Mouse (Mus musculus) CH12.LX (cell line): ENCODE data around the gene Prrc2b. TPM values are rescaled to one million over a fixed set of nuclear protein-coding genes. Genes with fewer than 3 reads are reported as not detected.
A peak's percentile ranks its signal among the peaks of the same experiment; 100 is the strongest.

Source experiments
- DNase-seq: peaks from one replicate; pipeline ENCODE4 v3.0.0-alpha.2; 2013; ENCODE audit errors: extremely low read depth
- H3K27ac ChIP-seq: 2 replicates; pipeline ENCODE4 v1.5.1; 2012; ENCODE audit warnings: low read depth, mild to moderate bottlenecking, control low read depth, moderate library complexity; ENCODE audit not compliant: insufficient read depth
- H3K27me3 ChIP-seq: replicated peaks from 2 replicates; pipeline ENCODE3; 2012; ENCODE audit warnings: inconsistent platforms
- H3K36me3 ChIP-seq, 2 experiments: replicated peaks in 1 of 2; 2 replicates each; pipeline versions ENCODE3 to v1.6.1; 2012; ENCODE audit warnings: inconsistent platforms in 1 of 2, low read length in 1 of 2, mild to moderate bottlenecking in 1 of 2, mixed read lengths in 1 of 2, moderate library complexity in 1 of 2; ENCODE audit not compliant: control insufficient read depth in 1 of 2, insufficient read depth in 1 of 2
- H3K4me1 ChIP-seq, 2 experiments: 2 replicates each; pipeline ENCODE4 v1.6.1; 2012; ENCODE audit warnings: inconsistent platforms in 1 of 2, moderate library complexity in 1 of 2; ENCODE audit not compliant: insufficient read depth in 2 of 2, control insufficient read depth in 1 of 2
- H3K4me2 ChIP-seq: 2 replicates; pipeline ENCODE4 v1.6.1; 2012; ENCODE audit warnings: low read depth, mild to moderate bottlenecking, control low read depth; ENCODE audit not compliant: poor library complexity, insufficient read depth, severe bottlenecking
- H3K4me3 ChIP-seq, 3 experiments: fragments of 150-350 bp in 1 of 3; sonication (generic) in 1 of 3; replicated peaks in 1 of 3; 2 replicates each; pipeline versions ENCODE3 to v1.5.1; 2011 to 2012; ENCODE audit warnings: low read depth in 2 of 3, low read length in 2 of 3, mild to moderate bottlenecking in 2 of 3, moderate library complexity in 2 of 3, control low read depth in 1 of 3, improper control_type of control experiment in 1 of 3, inconsistent platforms in 1 of 3, mixed read lengths in 1 of 3; ENCODE audit not compliant: poor library complexity in 1 of 3
- H3K79me2 ChIP-seq: replicated peaks from 2 replicates; pipeline ENCODE4 v1.6.1; 2012; ENCODE audit warnings: mild to moderate bottlenecking, moderate library complexity; ENCODE audit not compliant: control insufficient read depth, poor library complexity, insufficient read depth, severe bottlenecking; ENCODE audit errors: extremely low read depth
- H3K9ac ChIP-seq: 2 replicates; pipeline ENCODE4 v1.6.1; 2012; ENCODE audit warnings: low read depth, mild to moderate bottlenecking, control low read depth, moderate library complexity; ENCODE audit not compliant: insufficient read depth
- H3K9me3 ChIP-seq: replicated peaks from 2 replicates; pipeline ENCODE3; 2012; ENCODE audit warnings: low read length, inconsistent platforms, mixed read lengths
- BHLHE40 ChIP-seq: IDR thresholded peaks from 2 replicates; pipeline ENCODE4 v1.6.1; 2011; ENCODE audit warnings: mild to moderate bottlenecking, low read depth, low read length, improper control_type of control experiment
- CHD2 ChIP-seq: IDR thresholded peaks from 2 replicates; pipeline ENCODE4 v1.6.1; 2011; ENCODE audit warnings: low read length, improper control_type of control experiment
- ELF1 ChIP-seq: IDR thresholded peaks from 2 replicates; pipeline ENCODE4 v1.6.1; 2014; ENCODE audit warnings: low read depth, mild to moderate bottlenecking, inconsistent platforms, low read length, improper control_type of control experiment
- EP300 ChIP-seq: IDR thresholded peaks from 2 replicates; pipeline ENCODE4 v1.6.1; 2011; ENCODE audit warnings: low read length, improper control_type of control experiment
- JUN ChIP-seq: IDR thresholded peaks from 2 replicates; pipeline ENCODE4 v1.6.1; 2011; ENCODE audit warnings: low read depth, mild to moderate bottlenecking, low read length, improper control_type of control experiment, moderate library complexity; ENCODE audit not compliant: insufficient read depth
- JUND ChIP-seq: conservative IDR thresholded peaks from 2 replicates; pipeline ENCODE4 v1.6.1; 2011; ENCODE audit warnings: low read depth, low read length, improper control_type of control experiment
- KAT2A ChIP-seq: IDR thresholded peaks from 2 replicates; pipeline ENCODE4 v1.6.1; 2012; ENCODE audit warnings: low read length, improper control_type of control experiment, inconsistent platforms; ENCODE audit not compliant: insufficient replicate concordance
- MAFK ChIP-seq: IDR thresholded peaks from 2 replicates; pipeline ENCODE4 v1.6.1; 2011; ENCODE audit warnings: low read length, improper control_type of control experiment; ENCODE audit not compliant: insufficient replicate concordance
- MEF2A ChIP-seq: IDR thresholded peaks from 2 replicates; pipeline ENCODE4 v1.6.1; 2014; ENCODE audit warnings: low read depth, mild to moderate bottlenecking, inconsistent platforms, low read length, improper control_type of control experiment, borderline replicate concordance
- MXI1 ChIP-seq: IDR thresholded peaks from 2 replicates; pipeline ENCODE4 v1.6.1; 2011; ENCODE audit warnings: mild to moderate bottlenecking, low read depth, low read length, improper control_type of control experiment
- NELFE ChIP-seq: IDR thresholded peaks from 2 replicates; pipeline ENCODE4 v1.6.1; 2011; ENCODE audit warnings: low read depth, low read length, improper control_type of control experiment
- POLR2A ChIP-seq: IDR thresholded peaks from 2 replicates; pipeline ENCODE4 v1.6.1; 2011; ENCODE audit warnings: low read depth, mild to moderate bottlenecking, improper control_type of control experiment, low read length
- POLR2AphosphoS2 ChIP-seq: IDR thresholded peaks from 2 replicates; pipeline ENCODE4 v1.6.1; 2011; ENCODE audit warnings: low read depth, low read length, improper control_type of control experiment
- RCOR1 ChIP-seq: conservative IDR thresholded peaks from 2 replicates; pipeline ENCODE4 v1.6.1; 2012; ENCODE audit warnings: low read depth, mild to moderate bottlenecking, inconsistent platforms, low read length, improper control_type of control experiment
- SIN3A ChIP-seq: IDR thresholded peaks from 2 replicates; pipeline ENCODE4 v1.6.1; 2012; ENCODE audit warnings: low read length, improper control_type of control experiment, inconsistent platforms
- UBTF ChIP-seq: IDR thresholded peaks from 2 replicates; pipeline ENCODE4 v1.6.1; 2012; ENCODE audit warnings: low read depth, mild to moderate bottlenecking, inconsistent platforms, low read length, improper control_type of control experiment, moderate library complexity
- USF2 ChIP-seq: conservative IDR thresholded peaks from 2 replicates; pipeline ENCODE4 v1.6.1; 2011; ENCODE audit warnings: low read depth, low read length, improper control_type of control experiment
- ZMIZ1 ChIP-seq: IDR thresholded peaks from 2 replicates; pipeline ENCODE4 v1.6.1; 2012; ENCODE audit warnings: low read depth, mild to moderate bottlenecking, inconsistent platforms, low read length, improper control_type of control experiment
- dilution Hi-C: fragments of 300-500 bp; cut with MboI; formaldehyde crosslinking; loops from 2 replicates; pipeline ENCODE4 v1.14.3; 2020; ENCODE audit warnings: low sequenced_read_pairs; ENCODE audit not compliant: extremely low pct_unique_long_range_greater_than_20kb, extremely low pct_ligation_motif_present
- in situ Hi-C: fragments of 300-500 bp; cut with MboI; formaldehyde crosslinking; loops from 3 replicates; pipeline ENCODE4 v1.14.3; 2019; ENCODE audit warnings: low sequenced_read_pairs, low pct_ligation_motif_present, low pct_unique_long_range_greater_than_20kb, mixed read lengths
- polyA plus RNA-seq: library from polyadenylated mRNA; unstranded; fragments of >175 nt; gene quantifications from 2 replicates; pipeline ENCODE4 v1.2.1, GENCODE M21; 2012; ENCODE audit warnings: low read depth; ENCODE audit not compliant: insufficient read length
- total RNA-seq, 2 experiments: library from RNA; depleted of rRNA; stranded (reverse); fragments of 300-350 nt in 1 of 2; fragments of >200 nt in 1 of 2; gene quantifications; 2 replicates each; pipeline ENCODE4 v1.2.3; 2012 to 2014

Prrc2b gene
- total and polyA plus RNA-seq, 3 experiments, result 7.6 to 59.9 (median 42.2) TPM

DNA sequence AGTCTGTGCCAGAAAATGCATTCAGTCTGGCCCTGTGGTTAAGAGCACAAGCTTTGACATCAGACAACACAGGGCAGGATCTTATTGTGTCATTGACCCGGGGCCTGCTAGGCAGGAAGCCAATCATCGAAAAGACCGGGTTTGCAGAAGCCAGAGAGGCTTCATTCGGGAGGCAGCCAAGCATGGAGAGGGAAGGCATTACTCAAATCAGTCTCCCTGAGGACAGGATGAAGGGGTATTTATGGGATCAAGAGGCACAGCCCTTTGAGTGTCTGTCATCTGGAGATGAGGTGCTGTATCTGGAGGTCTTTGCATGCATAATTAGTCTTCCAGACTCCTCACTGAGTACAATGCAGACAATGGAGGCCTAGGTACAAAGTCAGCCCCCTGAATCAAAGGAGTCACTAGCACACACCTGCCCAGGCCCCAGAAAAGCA lies 10.4 kb upstream of the Prrc2b start (continued):
- TF ChIP-seq POLR2AphosphoS2 (no peak), EP300 (0 out of 2 replicates have a peak, but pooled peaks have one; percentile 41), MAFK (no peak)

DNA sequence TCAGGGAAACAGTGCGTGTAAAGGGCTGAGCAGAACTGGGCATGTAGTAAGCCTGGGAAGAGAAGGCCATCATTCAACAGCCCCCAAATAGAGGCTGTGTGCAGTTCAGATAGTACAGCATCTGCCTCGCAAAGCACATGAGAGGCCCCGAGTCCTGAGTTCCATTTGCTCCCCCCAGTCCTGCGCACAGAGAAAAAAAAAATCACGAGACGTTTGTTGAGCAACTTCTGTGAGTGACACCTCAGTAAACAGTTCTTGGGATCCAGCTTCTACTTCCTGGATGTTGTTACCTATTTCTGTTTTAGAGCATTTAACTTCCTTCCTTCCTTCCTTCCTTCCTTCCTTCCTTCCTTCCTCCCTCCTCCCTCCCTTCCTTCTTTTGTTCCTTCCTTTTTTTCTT lies 9.3 kb upstream of the Prrc2b start:
- dilution Hi-C loops, result no loop called here
- no peak overlapping the region for H3K9ac ChIP-seq
- H3K4me3 ChIP-seq, result no peak overlapping the region
- no peaks in the 10 kb centered on the region for H3K36me3 ChIP-seq
- no peak overlapping the region for H3K27ac ChIP-seq
- no peak for TF ChIP-seq JUND
- no peak for TF ChIP-seq ZMIZ1
- no peak for TF ChIP-seq USF2
- TF ChIP-seq MAFK, result no peak
- TF ChIP-seq, all 38 proteins: peak for 0
- DNase-seq, result no peak
- H3K79me2 ChIP-seq, result no peaks in the 10 kb centered on the region
- in situ Hi-C loops, result loop anchor here (25.0 kb wide), 1 partner anchor 421 kb away; the partner anchor contains the start of genes Dpm2 and Pip5kl1
- H3K4me2 ChIP-seq, result no peak overlapping the region
- H3K4me1 ChIP-seq, result peaks cover 10 to 43% of the 10 kb centered on the region in 2 experiments; a peak in 3 of 4 replicates
- H3K9me3 ChIP-seq, result no peaks in the 10 kb centered on the region
- no peaks in the 10 kb centered on the region for H3K27me3 ChIP-seq

DNA sequence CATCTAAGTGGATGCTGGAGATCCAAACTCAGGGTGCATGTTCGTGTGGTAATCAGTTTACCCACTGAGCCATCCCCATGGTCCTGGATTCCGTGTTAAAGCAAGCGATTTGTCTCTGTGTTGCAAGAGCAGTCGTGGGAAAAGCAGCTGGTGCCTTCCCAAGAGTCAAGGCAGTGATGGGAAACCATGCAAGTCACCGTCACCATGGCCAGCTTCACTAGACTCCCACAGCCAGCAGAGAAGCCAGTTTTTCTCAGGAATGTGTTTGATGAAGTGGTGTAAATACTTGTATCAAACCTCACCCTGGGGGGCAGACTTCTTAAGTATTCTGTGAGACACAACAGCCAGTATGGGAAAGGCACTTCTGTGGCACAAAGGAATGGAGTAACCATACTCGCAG lies 8.5 kb upstream of the Prrc2b start:
- H3K27me3 ChIP-seq, result no peaks in the 10 kb centered on the region
- H3K36me3 ChIP-seq, result no peaks in the 10 kb centered on the region
- H3K4me3 ChIP-seq, result no peak overlapping the region
- no peak for TF ChIP-seq ZMIZ1
- no peak for TF ChIP-seq MEF2A
- TF ChIP-seq KAT2A, result no peak
- no peak for TF ChIP-seq POLR2A
- no peak for TF ChIP-seq UBTF
- no peak for TF ChIP-seq MAFK
- no peak for TF ChIP-seq CHD2
- no peak for TF ChIP-seq RCOR1
- TF ChIP-seq NELFE, result no peak
- TF ChIP-seq SIN3A, result no peak
- TF ChIP-seq BHLHE40, result no peak
- no peak for TF ChIP-seq ELF1
- TF ChIP-seq JUN, result no peak
- no peak for TF ChIP-seq MXI1
- TF ChIP-seq, all 38 proteins: peak for 0
- dilution Hi-C loops (no loop called here), in situ Hi-C loops (loop anchor here (25.0 kb wide), 1 partner anchor 420 kb away; the partner anchor contains the start of genes Dpm2 and Pip5kl1)
- no peaks in the 10 kb centered on the region for H3K79me2 ChIP-seq
- H3K9ac ChIP-seq, result no peak overlapping the region
- no peak overlapping the region for H3K27ac ChIP-seq
- no peaks in the 10 kb centered on the region for H3K9me3 ChIP-seq
- H3K4me1 ChIP-seq, result peaks cover 13 to 42% of the 10 kb centered on the region in 2 experiments; a peak in 3 of 4 replicates
- H3K4me2 ChIP-seq, result no peak overlapping the region
- no peak for DNase-seq
